Mouse (Mus musculus): ENCODE measurements at regions not wholly inside any gene's neighbourhood (a gene's known extent, or its start where the extent isn't known, plus 50 kb on each side); places are given as distances from the start of the nearest gene placed in this dataset.

GRCm38 (mm10) chr11:113001071-113001470, 219.0 kb downstream of the Sox9 start:
- H3K27ac ChIP-seq (ENCODE audit: insufficient read depth, low read depth, low read length), result no peak overlapping the region
- H3K4me1 ChIP-seq (ENCODE audit: control insufficient read depth, insufficient read depth, low read length), result peaks cover 3% of the 10 kb centered on the region; the same call in 1 of the 2 replicates
- WGBS, result 84% methylated on average over 6 of the region's 6 CpGs
- H3K4me3 ChIP-seq (ENCODE audit: insufficient read depth, low read depth, low read length), result no peak overlapping the region
- TF ChIP-seq POLR2A (IDR thresholded peaks at IDR 0.05; ENCODE audit: insufficient read depth, low read depth, low read length) (no peak), CTCF (IDR thresholded peaks at IDR 0.05; ENCODE audit: insufficient read depth, low read depth, low read length) (no peak)

- Histone ChIP-seq H3K27ac (ENCODE audit: insufficient read depth, low read depth, low read length) (no peak overlapping the region), H3K4me3 (ENCODE audit: insufficient read depth, low read depth, low read length) (no peak overlapping the region), H3K4me1 (ENCODE audit: control insufficient read depth, insufficient read depth, low read length) (peaks cover 7% of the 10 kb centered on the region)
- TF ChIP-seq CTCF (IDR thresholded peaks at IDR 0.05; ENCODE audit: insufficient read depth, low read depth, low read length) (no peak), POLR2A (IDR thresholded peaks at IDR 0.05; ENCODE audit: insufficient read depth, low read depth, low read length) (no peak)
- 81% methylated on average over 9 of the region's 9 CpGs for WGBS
Observed at GRCm38 (mm10) chr11:113005895-113006294, 223.9 kb downstream of the Sox9 start.

GRCm38 (mm10) chr11:113008521-113008920, 226.5 kb downstream of the Sox9 start:
- 84% methylated on average over 4 of the region's 4 CpGs for WGBS
- Histone ChIP-seq H3K4me3 (ENCODE audit: insufficient read depth, low read depth, low read length) (no peak overlapping the region), H3K4me1 (ENCODE audit: control insufficient read depth, insufficient read depth, low read length) (peaks cover 7% of the 10 kb centered on the region), H3K27ac (ENCODE audit: insufficient read depth, low read depth, low read length) (no peak overlapping the region)
- TF ChIP-seq POLR2A (IDR thresholded peaks at IDR 0.05; ENCODE audit: insufficient read depth, low read depth, low read length) (no peak), CTCF (IDR thresholded peaks at IDR 0.05; ENCODE audit: insufficient read depth, low read depth, low read length) (no peak)

- no peak overlapping the region for H3K27ac ChIP-seq (ENCODE audit: insufficient read depth, low read depth, low read length)
- H3K4me1 ChIP-seq (ENCODE audit: control insufficient read depth, insufficient read depth, low read length), result peaks cover 7% of the 10 kb centered on the region
- H3K4me3 ChIP-seq (ENCODE audit: insufficient read depth, low read depth, low read length), result no peak overlapping the region
- TF ChIP-seq POLR2A (IDR thresholded peaks at IDR 0.05; ENCODE audit: insufficient read depth, low read depth, low read length) (no peak), CTCF (IDR thresholded peaks at IDR 0.05; ENCODE audit: insufficient read depth, low read depth, low read length) (no peak)
- 81% methylated on average over 6 of the region's 6 CpGs for WGBS
Observed at GRCm38 (mm10) chr11:113009376-113009775, 227.4 kb downstream of the Sox9 start.

GRCm38 (mm10) chr11:113010906-113011305, 228.9 kb downstream of the Sox9 start:
- WGBS, result 92% methylated on average over 5 of the region's 5 CpGs
- TF ChIP-seq CTCF (IDR thresholded peaks at IDR 0.05; ENCODE audit: insufficient read depth, low read depth, low read length) (no peak), POLR2A (IDR thresholded peaks at IDR 0.05; ENCODE audit: insufficient read depth, low read depth, low read length) (no peak)
- H3K4me3 ChIP-seq (ENCODE audit: insufficient read depth, low read depth, low read length), result no peak overlapping the region
- no peak overlapping the region for H3K27ac ChIP-seq (ENCODE audit: insufficient read depth, low read depth, low read length)
- peaks cover 8% of the 10 kb centered on the region for H3K4me1 ChIP-seq (ENCODE audit: control insufficient read depth, insufficient read depth, low read length)

GRCm38 (mm10) chr11:113014186-113015010, 232.4 kb downstream of the Sox9 start:
- 70% methylated on average over 10 of the region's 10 CpGs for WGBS
- no peak overlapping the region for H3K27ac ChIP-seq (ENCODE audit: insufficient read depth, low read depth, low read length)
- no peak overlapping the region for H3K4me3 ChIP-seq (ENCODE audit: insufficient read depth, low read depth, low read length)
- H3K4me1 ChIP-seq (ENCODE audit: control insufficient read depth, insufficient read depth, low read length), result peaks cover 22% of the 10 kb centered on the region
- TF ChIP-seq CTCF (IDR thresholded peaks at IDR 0.05; ENCODE audit: insufficient read depth, low read depth, low read length), result no peak
- TF ChIP-seq POLR2A (IDR thresholded peaks at IDR 0.05; ENCODE audit: insufficient read depth, low read depth, low read length), result no peak

GRCm38 (mm10) chr11:113015686-113016304, 233.8 kb downstream of the Sox9 start:
- peaks cover 20% of the 10 kb centered on the region for H3K4me1 ChIP-seq (ENCODE audit: control insufficient read depth, insufficient read depth, low read length)
- no peak for TF ChIP-seq POLR2A (IDR thresholded peaks at IDR 0.05; ENCODE audit: insufficient read depth, low read depth, low read length)
- no peak for TF ChIP-seq CTCF (IDR thresholded peaks at IDR 0.05; ENCODE audit: insufficient read depth, low read depth, low read length)
- H3K27ac ChIP-seq (ENCODE audit: insufficient read depth, low read depth, low read length), result no peak overlapping the region
- 65% methylated on average over 13 of the region's 13 CpGs for WGBS
- H3K4me3 ChIP-seq (ENCODE audit: insufficient read depth, low read depth, low read length), result no peak overlapping the region

GRCm38 (mm10) chr11:113016801-113017715, 235.0 kb downstream of the Sox9 start:
- H3K4me3 ChIP-seq (ENCODE audit: insufficient read depth, low read depth, low read length), result no peak overlapping the region
- TF ChIP-seq CTCF (IDR thresholded peaks at IDR 0.05; ENCODE audit: insufficient read depth, low read depth, low read length) (no peak), POLR2A (IDR thresholded peaks at IDR 0.05; ENCODE audit: insufficient read depth, low read depth, low read length) (no peak)
- H3K27ac ChIP-seq (ENCODE audit: insufficient read depth, low read depth, low read length), result peak overlapping the region; percentile 16; the same call in 1 of the 2 replicates
- WGBS, result 59% methylated on average over 7 of the region's 7 CpGs
- H3K4me1 ChIP-seq (ENCODE audit: control insufficient read depth, insufficient read depth, low read length), result peaks cover 20% of the 10 kb centered on the region

Measured in olfactory bulb, adult 2 months (tissue).